Mouse (Mus musculus) lung, adult 2 months (tissue): ENCODE data around the gene Wif1.

Source experiments
- CTCF ChIP-seq: fragments of 200-500 bp; IDR thresholded peaks from 2 replicates; pipeline ENCODE4 v1.5.1; 2011; ENCODE audit warnings: mild to moderate bottlenecking, low read length, control low read depth; ENCODE audit not compliant: insufficient read depth
- POLR2A ChIP-seq: fragments of 200-500 bp; IDR thresholded peaks from 2 replicates; pipeline ENCODE4 v1.6.1; 2011; ENCODE audit warnings: low read depth, mild to moderate bottlenecking, control low read depth, low read length, borderline replicate concordance; ENCODE audit errors: extremely low read depth

DNA sequence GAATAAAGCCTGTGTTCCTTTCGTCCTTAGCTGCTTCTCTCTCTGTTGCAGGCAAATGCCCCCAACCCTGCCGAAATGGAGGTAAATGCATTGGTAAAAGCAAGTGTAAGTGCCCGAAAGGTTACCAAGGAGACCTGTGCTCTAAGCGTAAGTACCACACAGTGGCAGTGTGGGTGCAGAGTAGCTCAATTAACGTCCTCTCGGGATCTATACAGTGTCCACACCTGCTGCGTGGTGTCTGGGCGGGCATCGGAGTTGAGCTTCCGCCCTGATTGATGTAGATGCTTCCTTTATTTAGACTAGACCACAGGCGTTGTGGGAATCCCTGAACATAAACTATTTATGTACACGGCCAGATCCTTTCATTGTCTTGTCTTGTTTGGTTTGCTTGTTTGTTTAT, 62.2 kb downstream of the Wif1 start:
- TF ChIP-seq POLR2A (no peak), CTCF (peak; percentile 32; the same call in 1 of the 2 replicates)
